Mouse (Mus musculus) limb, embryonic 11.5 days (tissue): ENCODE data around the gene Ankrd13b. TPM values are rescaled to one million over a fixed set of nuclear protein-coding genes. Genes with fewer than 3 reads are reported as not detected.
A peak's percentile ranks its signal among the peaks of the same experiment; 100 is the strongest.
"Not testable (repeated sequence)": the region's sequence is repeated elsewhere in the genome, so short reads cannot be mapped to it uniquely, and the experiment has no call there.

ENCODE experiments used
- ATAC-seq: fragments of 200-750 bp; cut with Nextera tagmentation; 2 replicates; pipeline ENCODE4 v1.8.0; 2017; ENCODE audit warnings: low read depth; ENCODE audit not compliant: insufficient number of reproducible peaks, low FRiP score, low TSS enrichment
- DNase-seq: peaks from one replicate; pipeline ENCODE4 v3.0.0-alpha.2; 2015; ENCODE audit warnings: low spot score
- H3K27ac ChIP-seq: fragments of 300-500 bp; sonication (generic); replicated peaks from 2 replicates; pipeline ENCODE4 v1.5.1; 2014; ENCODE audit warnings: low read depth, mild to moderate bottlenecking, low read length
- H3K27me3 ChIP-seq: fragments of 300-500 bp; sonication (generic); 2 replicates; pipeline ENCODE4 v1.6.1; 2014; ENCODE audit warnings: mild to moderate bottlenecking, low read length, mixed read lengths; ENCODE audit not compliant: control insufficient read depth, insufficient read depth
- H3K36me3 ChIP-seq: fragments of 300-500 bp; sonication (generic); 2 replicates; pipeline ENCODE4 v1.6.1; 2014; ENCODE audit warnings: mild to moderate bottlenecking, low read length, moderate library complexity, mixed read lengths; ENCODE audit not compliant: control insufficient read depth, insufficient read depth
- H3K4me1 ChIP-seq: fragments of 300-500 bp; sonication (generic); 2 replicates; pipeline ENCODE4 v1.6.1; 2014; ENCODE audit warnings: low read length, mixed read lengths; ENCODE audit not compliant: control insufficient read depth, insufficient read depth
- H3K4me2 ChIP-seq: fragments of 300-500 bp; sonication (generic); 2 replicates; pipeline ENCODE4 v1.6.1; 2014; ENCODE audit warnings: low read depth, mild to moderate bottlenecking, moderate library complexity; ENCODE audit not compliant: severe bottlenecking
- H3K4me3 ChIP-seq: fragments of 300-500 bp; sonication (generic); 2 replicates; pipeline ENCODE4 v1.5.1; 2014; ENCODE audit warnings: low read depth, low read length
- H3K9ac ChIP-seq: fragments of 300-500 bp; sonication (generic); 2 replicates; pipeline ENCODE4 v1.6.1; 2014; ENCODE audit warnings: mild to moderate bottlenecking, low read length
- H3K9me3 ChIP-seq: fragments of 300-500 bp; sonication (generic); 2 replicates; pipeline ENCODE4 v1.6.1; 2016; ENCODE audit warnings: low read length; ENCODE audit not compliant: control insufficient read depth
- WGBS: fragments of 180-500 bp; shearing (Covaris S2); extraction: QIAGEN DNeasy Blood & Tissue Kit; methylation state at CpG from one replicate; pipeline ENCODE4 v1.1.7; 2014; 5-methylcytosine and 5-hydroxymethylcytosine counted together
- polyA plus RNA-seq: library from polyadenylated mRNA; unstranded; fragments of >200 nt; fragmentation: Nextera tagmentation; extraction: Ambion mirVana; gene quantifications from 2 replicates; pipeline ENCODE4 v1.2.1, GENCODE M21; 2014

Gene Ankrd13b
- 12.8 and 13.3 TPM in 2 replicates for polyA plus RNA-seq

GRCm38 (mm10) chr11:77489591-77490235 is at the start of gene Ankrd13b:
Gene Ankrd13b, minus strand, starts transcription at chr11:77489678.
- Histone ChIP-seq H3K4me2 (peak within 1 kb of the TSS; percentile 52), H3K27me3 (no peaks in the 10 kb centered on the region), H3K9me3 (no peaks in the 10 kb centered on the region), H3K36me3 (no peaks in the 10 kb centered on the region), H3K27ac (peak within 1 kb of the TSS; percentile 9; the same call in 1 of the 2 replicates), H3K4me1 (peaks cover 53% of the 10 kb centered on the region), H3K9ac (peak within 1 kb of the TSS; percentile 91), H3K4me3 (peak within 1 kb of the TSS; percentile 68)
- WGBS: under 1% methylated on average over 61 of the region's 87 CpGs
- DNase-seq (peak; percentile 84), ATAC-seq (0 out of 2 replicates have a peak, but pooled peaks have one; percentile 45)

GRCm38 (mm10) chr11:77532202-77532846 is 42.8 kb upstream of the Ankrd13b start:
- ATAC-seq (no peak), DNase-seq (no peak)
- no peaks in the 10 kb centered on the region for H3K4me1 ChIP-seq
- H3K27me3 ChIP-seq: no peaks in the 10 kb centered on the region
- H3K27ac ChIP-seq: no peak overlapping the region
- WGBS: 93% methylated on average over 4 of the region's 4 CpGs
- no peak overlapping the region for H3K4me2 ChIP-seq
- H3K9me3 ChIP-seq: no peaks in the 10 kb centered on the region
- no peak overlapping the region for H3K4me3 ChIP-seq
- H3K36me3 ChIP-seq: no peaks in the 10 kb centered on the region
- no peak overlapping the region for H3K9ac ChIP-seq

GRCm38 (mm10) chr11:77530862-77531261 is 41.4 kb upstream of the Ankrd13b start:
- H3K9me3 ChIP-seq: no peaks in the 10 kb centered on the region

GRCm38 (mm10) chr11:77529644-77530043 is 40.2 kb upstream of the Ankrd13b start:
- Histone ChIP-seq H3K9ac (no peak overlapping the region), H3K4me1 (no peaks in the 10 kb centered on the region), H3K4me3 (no peak overlapping the region), H3K4me2 (no peak overlapping the region), H3K27ac (no peak overlapping the region), H3K27me3 (no peaks in the 10 kb centered on the region), H3K9me3 (no peaks in the 10 kb centered on the region), H3K36me3 (no peaks in the 10 kb centered on the region)
- no peak for ATAC-seq
- no peak for DNase-seq
- whole genome bisulfite sequencing: 88% methylated on average over 3 of the region's 3 CpGs

More at GRCm38 (mm10) chr11:77530862-77531261, 41.4 kb upstream of the Ankrd13b start:
- 94% methylated on average over 2 of the region's 2 CpGs for WGBS
- Histone ChIP-seq H3K27ac (no peak overlapping the region), H3K4me2 (no peak overlapping the region), H3K4me1 (no peaks in the 10 kb centered on the region), H3K27me3 (no peaks in the 10 kb centered on the region), H3K9ac (no peak overlapping the region), H3K36me3 (no peaks in the 10 kb centered on the region), H3K4me3 (no peak overlapping the region)
- DNase-seq (no peak), ATAC-seq (no peak)

- H3K27me3 ChIP-seq, H3K4me2 ChIP-seq, H3K36me3 ChIP-seq, ATAC-seq, H3K9me3 ChIP-seq, H3K27ac ChIP-seq, H3K4me3 ChIP-seq, H3K9ac ChIP-seq, DNase-seq, H3K4me1 ChIP-seq: not testable (repeated sequence)
- 87% methylated on average over 3 of the region's 3 CpGs for WGBS
Observed at GRCm38 (mm10) chr11:77528420-77528819, 38.9 kb upstream of the Ankrd13b start.

GRCm38 (mm10) chr11:77525804-77526486 is 36.5 kb upstream of the Ankrd13b start:
- no peak overlapping the region for H3K4me2 ChIP-seq
- no peak overlapping the region for H3K9ac ChIP-seq
- no peak overlapping the region for H3K4me3 ChIP-seq
- no peaks in the 10 kb centered on the region for H3K9me3 ChIP-seq
- ATAC-seq (no peak), DNase-seq (no peak)
- no peaks in the 10 kb centered on the region for H3K36me3 ChIP-seq
- no peaks in the 10 kb centered on the region for H3K27me3 ChIP-seq
- H3K4me1 ChIP-seq: no peaks in the 10 kb centered on the region
- no peak overlapping the region for H3K27ac ChIP-seq
- 78% methylated on average over 3 of the region's 3 CpGs for WGBS

GRCm38 (mm10) chr11:77520601-77521529 is 31.4 kb upstream of the Ankrd13b start:
- Histone ChIP-seq H3K4me3 (no peak overlapping the region), H3K4me2 (no peak overlapping the region), H3K4me1 (peaks cover 3% of the 10 kb centered on the region; the same call in 1 of the 2 replicates), H3K9me3 (no peaks in the 10 kb centered on the region), H3K27me3 (peaks cover 7% of the 10 kb centered on the region), H3K27ac (no peak overlapping the region), H3K36me3 (no peaks in the 10 kb centered on the region), H3K9ac (no peak overlapping the region)
- 54% methylated on average over 5 of the region's 5 CpGs for WGBS
- DNase-seq (no peak), ATAC-seq (no peak)

- no peak within 1 kb of the TSS for H3K4me2 ChIP-seq
- H3K4me1 ChIP-seq: peaks cover 14% of the 10 kb centered on the region
- H3K36me3 ChIP-seq: no peaks in the 10 kb centered on the region
- DNase-seq: no peak
- H3K9ac ChIP-seq: no peak within 1 kb of the TSS
- H3K27ac ChIP-seq: no peak within 1 kb of the TSS
- 67% methylated on average over 5 of the region's 5 CpGs for WGBS
- H3K4me3 ChIP-seq: no peak within 1 kb of the TSS
- H3K9me3 ChIP-seq: no peaks in the 10 kb centered on the region; the same call in 1 of the 2 replicates
- peaks cover 19% of the 10 kb centered on the region for H3K27me3 ChIP-seq
- ATAC-seq: no peak
Observed at GRCm38 (mm10) chr11:77519043-77519442, 29.6 kb upstream of the Ankrd13b start, which contains the start of gene Gm10392. Gene Gm10392, minus strand, starts transcription at chr11:77519198.
